Comparison of ENCODE assay signal across 8 mouse cellular contexts in genomic region chr1:150540267-150540666, GRCm38 (mm10).
DNase-seq lines count a peak whose midpoint lies in the region; ATAC-seq and TF ChIP-seq lines count a peak whose summit lies in the region.

No protein-coding gene starts in this region.

- no peaks in the 10 kb centered on the region for H3K27me3 ChIP-seq in forebrain, embryonic 16.5 days (replicated peaks; ENCODE audit: control insufficient read depth, insufficient read depth, low read length)
- H3K27me3 ChIP-seq in midbrain, embryonic 10.5 days (ENCODE audit: low read depth, poor library complexity, severe bottlenecking): no peaks in the 10 kb centered on the region; the same call in 1 of the 2 replicates

- H3K9ac ChIP-seq in forebrain, embryonic 16.5 days (replicated peaks; ENCODE audit: low read depth, low read length): no peak overlapping the region

- DNase-seq in lung, adult 2 months: no peak
- DNase-seq in lung, postnatal 4 days: no peak
- peak; percentile 24 for DNase-seq in c-Kit-positive CD71-negative TER-119-negative erythroid progenitor cells, embryonic 14.5 days (ENCODE audit: low read depth)
- DNase-seq in kidney, postnatal 25 days: peak; percentile 37 to 45
- DNase-seq in midbrain, embryonic 10.5 days (ENCODE audit: low spot score): peak; percentile 52
- DNase-seq in telencephalon, adult 2 months (ENCODE audit: low read depth, low spot score): peak; percentile 42
- DNase-seq in urinary bladder, postnatal 10 days (ENCODE audit: low spot score): no peak

- no peak overlapping the region for H3K4me3 ChIP-seq in lung, adult 2 months (replicated peaks; ENCODE audit: extremely low read depth, low read depth, low read length)
- H3K4me3 ChIP-seq in forebrain, embryonic 16.5 days (replicated peaks; ENCODE audit: low read length): no peak overlapping the region
- H3K4me3 ChIP-seq in midbrain, embryonic 10.5 days: no peak overlapping the region

- H3K4me1 ChIP-seq in lung, adult 2 months (ENCODE audit: control insufficient read depth, insufficient read depth, low read length): no peaks in the 10 kb centered on the region
- H3K4me1 ChIP-seq in forebrain, embryonic 16.5 days (replicated peaks; ENCODE audit: control insufficient read depth, insufficient read depth, low read length): peaks cover 7% of the 10 kb centered on the region; the same call in 1 of the 2 replicates
- peaks cover 15% of the 10 kb centered on the region for H3K4me1 ChIP-seq in midbrain, embryonic 10.5 days

- no peaks in the 10 kb centered on the region for H3K36me3 ChIP-seq in forebrain, embryonic 16.5 days (ENCODE audit: control insufficient read depth, insufficient read depth)
- no peaks in the 10 kb centered on the region for H3K36me3 ChIP-seq in midbrain, embryonic 10.5 days

- no peak for TF ChIP-seq POLR2A in lung, adult 2 months (IDR thresholded peaks at IDR 0.05; ENCODE audit: borderline replicate concordance, extremely low read depth, low read depth, low read length)

- peak; percentile 95 for ATAC-seq in forebrain, embryonic 16.5 days

- H3K4me2 ChIP-seq in forebrain, embryonic 16.5 days (ENCODE audit: low read length): no peak overlapping the region

- no peak overlapping the region for H3K27ac ChIP-seq in forebrain, embryonic 16.5 days (ENCODE audit: low read length)
- no peak overlapping the region for H3K27ac ChIP-seq in midbrain, embryonic 10.5 days (replicated peaks)

- no peaks in the 10 kb centered on the region for H3K9me3 ChIP-seq in forebrain, embryonic 16.5 days (ENCODE audit: control insufficient read depth, low read length)
- H3K9me3 ChIP-seq in midbrain, embryonic 10.5 days (replicated peaks): no peaks in the 10 kb centered on the region

- 13% methylated on average over 5 of the region's 5 CpGs for WGBS in lung, adult 2 months
- WGBS in forebrain, embryonic 16.5 days: 10% methylated on average over 5 of the region's 5 CpGs
- 12% methylated on average over 5 of the region's 5 CpGs for WGBS in midbrain, embryonic 10.5 days

- TF ChIP-seq CTCF in lung, adult 2 months (IDR thresholded peaks at IDR 0.05; ENCODE audit: insufficient read depth, low read length): peak; percentile 76

Comparison
In these comparisons a context has a peak if more than half of its experiments do, and no peak if none do; other contexts are left out.
1. DNase-seq: peak in c-Kit-positive CD71-negative TER-119-negative erythroid progenitor cells, embryonic 14.5 days (single experiment), kidney, postnatal 25 days (2 of 2), midbrain, embryonic 10.5 days (single experiment) and telencephalon, adult 2 months (single experiment); none in lung, adult 2 months (single experiment), lung, postnatal 4 days (0 of 2) and urinary bladder, postnatal 10 days (single experiment).